Mouse (Mus musculus): Measurements from ENCODE around the gene Kctd12.

Kctd12 gene

DNA sequence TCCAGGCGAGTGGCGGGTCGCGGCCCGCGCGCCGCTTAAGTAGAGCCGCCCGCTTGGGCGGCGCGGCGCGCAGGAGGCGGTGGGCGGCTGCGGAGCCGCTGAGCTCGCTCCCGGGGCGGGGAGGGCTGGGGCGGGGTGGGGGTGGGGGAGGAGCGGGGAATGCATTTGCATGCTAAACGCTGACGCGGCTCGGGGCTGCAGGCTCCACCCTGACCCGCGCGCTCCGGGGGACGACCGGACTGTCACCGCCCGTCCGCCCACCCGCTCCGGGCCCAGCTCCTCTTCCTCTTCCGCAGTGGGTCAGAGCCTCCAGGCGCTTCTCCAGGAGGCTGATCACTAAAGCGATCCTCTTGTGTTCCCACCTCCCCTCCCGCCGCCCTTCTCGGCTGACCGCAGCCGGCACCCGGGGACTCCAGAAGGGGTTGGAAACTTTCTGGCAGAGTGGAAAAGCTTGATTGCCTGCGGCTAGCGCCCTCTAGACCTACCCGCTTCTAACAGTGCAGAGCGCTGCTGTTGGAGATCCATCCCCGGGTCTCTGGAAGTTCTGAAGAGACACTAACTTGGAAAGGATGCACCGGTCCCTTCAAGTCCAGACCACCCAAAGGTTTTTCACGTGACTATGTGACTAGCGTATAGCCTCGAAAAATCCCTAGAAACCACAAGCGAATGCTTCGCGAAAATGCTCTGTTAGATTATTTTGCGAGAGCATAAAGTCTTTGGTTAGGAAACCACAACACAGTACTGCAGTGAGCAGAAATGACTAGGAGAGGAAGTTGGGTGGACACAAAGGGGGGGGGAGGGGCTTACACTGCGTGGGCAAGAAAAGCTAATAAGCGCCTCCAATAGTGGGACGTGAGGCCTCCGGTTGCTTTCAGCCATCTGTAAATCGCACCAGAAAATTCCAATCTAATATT is at the start of gene Kctd12:
TSS of gene Kctd12 (minus strand) at position 11 of the 914 bp plus-strand sequence.
- peak; percentile 72 for DNase-seq

DNA sequence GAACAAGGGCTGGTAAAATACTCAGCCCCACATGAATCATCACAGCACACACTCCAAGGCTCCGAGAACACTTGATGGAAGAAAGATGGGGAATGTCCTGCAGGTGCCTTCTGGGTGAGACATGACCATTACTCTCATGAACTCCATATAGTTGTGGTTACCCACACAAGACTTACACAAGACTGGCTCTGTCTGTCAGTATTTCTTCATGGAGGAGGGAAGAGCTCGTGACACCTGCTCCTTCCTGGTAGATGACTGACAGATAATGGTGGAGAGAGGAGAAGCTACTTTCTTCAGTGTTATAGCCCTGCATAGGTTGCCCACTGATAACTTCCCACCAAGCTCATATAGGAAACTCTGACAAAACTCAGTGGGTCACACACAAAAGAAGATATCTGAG is 46.8 kb upstream of the Kctd12 start:
- DNase-seq: no peak

DNA sequence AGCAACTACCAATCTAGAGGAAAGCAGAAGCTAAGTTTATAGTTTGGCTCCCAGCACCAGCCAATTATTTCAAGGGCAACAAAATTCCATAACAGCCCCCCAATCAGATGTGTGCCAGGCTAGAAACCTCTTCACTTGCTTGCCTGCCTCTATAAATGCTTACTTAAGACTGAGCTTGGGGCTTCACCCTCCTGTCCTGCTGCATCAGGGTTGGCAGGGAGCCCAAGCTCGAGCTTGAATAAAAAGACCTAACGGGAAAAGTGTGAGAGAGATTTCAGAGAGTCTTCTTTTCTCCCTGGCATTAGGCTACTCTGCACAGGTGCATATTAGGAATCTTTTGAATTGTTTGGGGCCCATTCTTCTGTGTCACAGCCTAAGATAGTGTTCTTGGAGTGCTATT is 37.6 kb upstream of the Kctd12 start:
- DNase-seq: no peak

DNA sequence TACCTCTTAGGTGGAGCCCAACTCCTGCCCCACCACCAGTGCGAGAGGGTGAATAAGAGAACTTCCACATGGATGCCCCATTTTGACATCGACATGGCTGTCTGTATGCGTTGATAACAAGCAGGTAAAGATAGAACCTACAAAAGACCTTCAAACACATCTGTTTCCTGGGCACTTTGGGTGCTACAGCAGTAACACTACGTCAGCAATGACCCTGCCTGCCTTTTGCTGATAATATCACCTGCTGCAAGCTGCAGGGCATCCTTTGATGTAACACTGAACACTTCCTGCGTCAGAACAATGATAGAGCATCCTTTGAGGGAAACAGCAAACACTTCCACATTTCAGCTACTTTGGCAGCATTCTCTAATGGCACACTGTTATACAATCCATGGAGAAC is 34.6 kb upstream of the Kctd12 start:
- no peak for DNase-seq

DNA sequence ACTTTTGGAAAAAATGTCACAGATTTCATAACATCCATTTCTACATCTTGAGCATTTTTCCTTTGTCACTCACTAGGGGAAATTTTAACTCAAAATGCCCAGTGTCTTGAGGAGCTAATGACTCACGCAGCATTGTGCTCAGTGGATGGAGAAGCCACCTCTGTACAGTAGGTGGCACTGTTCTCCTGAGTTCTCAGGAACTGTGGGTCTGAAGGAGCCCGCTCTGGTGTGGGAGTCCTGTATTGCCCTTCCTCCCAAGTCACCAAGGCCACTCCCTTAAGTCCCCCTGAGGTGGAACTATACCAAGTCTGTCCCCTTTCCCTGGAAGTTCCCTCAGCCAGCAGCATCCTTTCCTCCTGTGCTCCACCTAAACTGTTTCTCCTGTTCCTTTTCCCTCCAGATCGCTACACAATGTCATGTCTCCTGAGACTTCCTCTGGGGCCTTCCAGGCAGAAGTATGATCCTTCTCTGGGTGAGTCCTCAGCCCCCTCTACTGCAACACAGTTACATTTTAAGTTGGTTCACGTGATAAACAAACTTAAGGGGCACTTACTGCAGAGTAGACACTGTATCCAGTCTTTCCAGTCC is 30.2 kb upstream of the Kctd12 start:
- DNase-seq: peak; percentile 38

DNA sequence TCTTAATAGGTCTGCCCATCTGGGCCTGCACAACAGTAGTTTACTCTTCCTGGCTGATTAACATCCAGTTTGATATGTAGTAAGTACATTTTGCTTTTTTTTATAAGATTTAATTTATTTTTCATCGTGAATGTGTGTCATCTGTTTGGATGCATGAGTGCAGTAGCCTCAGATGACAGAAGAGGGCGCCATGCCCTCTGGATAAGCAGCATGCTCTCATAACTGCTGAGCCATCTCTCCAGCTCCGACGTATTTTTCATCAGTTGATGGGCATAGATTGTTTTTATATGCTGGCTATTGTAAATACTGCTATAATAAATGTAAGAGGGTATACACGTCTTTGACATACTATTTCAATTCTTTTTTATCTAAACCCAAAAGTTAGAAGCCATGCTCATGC is 29.3 kb upstream of the Kctd12 start:
- DNase-seq: no peak

DNA sequence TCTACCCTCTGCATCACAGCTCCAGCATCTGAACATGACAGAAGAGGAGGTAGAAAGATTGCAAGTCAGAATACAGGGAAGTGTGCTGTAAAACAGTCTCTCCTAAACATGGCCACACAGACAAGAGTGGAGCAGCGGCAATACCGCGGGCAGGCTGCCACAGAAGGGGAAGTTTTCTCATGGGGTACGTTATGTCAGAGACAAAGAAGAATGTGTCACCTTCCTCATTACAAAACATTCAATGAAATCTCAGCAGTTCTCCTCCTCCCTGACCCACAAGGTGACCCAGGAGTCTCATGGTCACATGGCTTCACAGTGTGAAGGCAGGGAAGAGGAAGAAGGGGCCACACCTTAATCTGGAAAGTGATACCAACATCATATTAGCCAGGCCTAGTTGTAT is 25.3 kb upstream of the Kctd12 start:
- no peak for DNase-seq

DNA sequence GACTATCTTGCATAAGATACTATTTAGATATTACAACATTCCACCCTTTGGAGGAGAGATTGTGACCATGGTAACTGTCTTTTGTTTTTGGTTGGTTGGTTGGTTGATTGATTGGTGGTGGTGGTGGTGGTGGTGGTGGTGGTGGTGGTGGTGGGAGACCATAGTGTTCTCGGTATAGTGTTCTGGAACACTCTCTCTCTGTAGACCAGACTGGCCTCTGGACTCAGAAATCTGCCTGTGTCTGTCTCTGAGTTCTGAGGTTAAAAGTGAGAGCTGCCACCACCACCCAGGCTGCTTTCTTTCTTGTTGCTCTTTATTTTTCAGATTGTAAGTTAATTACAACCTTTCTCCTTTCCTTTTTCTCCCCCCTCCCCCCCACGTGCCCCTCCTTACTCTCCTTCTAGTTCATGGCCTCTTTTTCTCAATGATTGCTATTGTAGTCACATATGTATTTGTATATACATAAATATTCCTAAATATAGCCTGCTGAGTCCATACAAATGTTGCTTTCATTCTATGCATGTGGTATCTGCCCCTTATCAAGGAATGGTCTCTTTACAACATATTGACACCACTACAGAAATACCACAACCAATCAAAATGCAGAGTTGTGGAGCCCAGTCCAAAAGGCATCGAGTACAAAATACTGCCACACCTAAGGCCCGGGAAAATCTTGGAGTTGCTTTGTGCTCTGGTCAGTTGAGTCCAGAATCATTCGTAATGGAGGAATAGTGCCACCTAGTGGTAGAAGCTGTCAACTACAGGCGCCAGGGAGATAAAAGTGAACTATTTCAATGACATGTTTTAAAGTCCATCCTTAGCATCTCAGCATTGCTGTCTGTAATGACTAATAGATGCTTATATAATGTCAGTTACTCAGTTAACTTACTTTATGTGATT is 12.5 kb upstream of the Kctd12 start:
- DNase-seq: peak; percentile 79

DNA sequence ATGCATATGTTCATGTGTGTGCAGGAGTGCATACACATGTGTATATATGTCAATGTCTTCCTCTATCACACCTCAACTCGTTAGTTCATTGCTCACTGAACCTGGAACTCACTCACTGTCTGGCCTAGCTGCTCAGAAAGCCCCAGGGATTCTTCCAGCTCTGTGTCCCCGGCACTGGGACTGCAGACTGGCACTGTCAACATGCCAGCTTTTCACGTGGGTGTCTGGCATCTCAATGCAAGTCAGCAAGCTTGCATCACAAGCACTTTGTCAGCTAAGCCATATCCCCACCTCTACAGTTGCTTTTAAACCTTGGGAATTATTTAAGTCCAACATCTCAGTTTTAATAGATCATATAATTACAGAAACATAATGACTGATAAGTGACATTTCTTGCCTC is 8.3 kb upstream of the Kctd12 start:
- DNase-seq: no peak

DNA sequence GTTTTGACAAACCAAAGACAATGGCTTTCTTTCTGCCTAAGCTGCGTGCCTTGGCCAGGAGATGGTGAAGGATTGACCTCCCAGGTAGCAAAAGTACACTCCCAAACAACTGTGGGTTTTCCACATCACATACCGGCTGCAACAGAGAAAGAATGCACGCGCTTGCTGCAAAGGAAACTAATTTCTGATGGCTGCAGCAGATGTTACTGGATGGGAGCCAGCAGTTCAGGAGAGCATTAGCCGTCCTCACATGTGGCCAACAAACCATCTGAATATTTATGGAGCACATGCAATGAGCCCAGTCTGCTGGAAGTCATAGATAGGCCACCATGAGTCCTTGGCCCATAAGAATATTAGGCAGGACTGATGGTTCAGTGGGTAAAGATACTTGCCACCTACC is 7.4 kb upstream of the Kctd12 start:
- no peak for DNase-seq

DNA sequence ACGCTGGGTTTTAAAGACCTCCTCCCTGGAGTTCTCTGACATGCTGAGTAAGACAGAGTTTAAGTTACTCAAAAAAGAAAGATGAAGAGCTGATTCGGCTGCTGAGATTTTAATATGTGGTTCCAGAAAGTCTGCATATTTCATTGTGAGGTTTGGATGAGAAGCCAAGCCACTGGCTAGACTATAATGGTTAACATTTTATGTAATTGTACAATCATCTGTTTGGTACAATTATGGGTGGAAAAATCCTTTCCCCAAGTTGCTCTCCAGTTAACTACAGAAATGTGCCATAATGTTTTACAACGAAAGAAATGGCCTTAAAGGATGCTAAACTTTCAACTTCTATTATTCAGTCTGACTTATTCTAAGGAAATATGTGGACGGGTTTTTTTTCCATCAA is 6.8 kb upstream of the Kctd12 start:
- DNase-seq: no peak

DNA sequence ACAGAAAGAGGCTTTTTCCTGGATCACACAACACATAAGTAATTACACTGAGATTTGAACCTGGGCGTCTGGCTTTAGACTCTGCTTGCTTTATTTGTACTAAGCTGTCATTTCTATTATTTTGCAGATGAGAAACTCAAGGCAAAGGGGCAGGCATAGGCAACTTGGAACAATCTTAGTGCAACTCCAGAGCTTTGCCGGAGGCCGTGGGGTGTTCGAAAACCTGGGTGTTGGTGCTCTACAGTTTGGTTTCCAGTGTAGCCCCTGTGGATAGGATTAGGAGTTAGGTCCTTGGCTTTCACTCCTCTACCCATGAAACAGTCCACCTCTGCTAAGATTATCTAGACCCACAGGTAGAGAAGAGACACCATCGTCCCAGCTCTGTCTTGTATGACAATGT is 5.2 kb upstream of the Kctd12 start:
- no peak for DNase-seq

DNA sequence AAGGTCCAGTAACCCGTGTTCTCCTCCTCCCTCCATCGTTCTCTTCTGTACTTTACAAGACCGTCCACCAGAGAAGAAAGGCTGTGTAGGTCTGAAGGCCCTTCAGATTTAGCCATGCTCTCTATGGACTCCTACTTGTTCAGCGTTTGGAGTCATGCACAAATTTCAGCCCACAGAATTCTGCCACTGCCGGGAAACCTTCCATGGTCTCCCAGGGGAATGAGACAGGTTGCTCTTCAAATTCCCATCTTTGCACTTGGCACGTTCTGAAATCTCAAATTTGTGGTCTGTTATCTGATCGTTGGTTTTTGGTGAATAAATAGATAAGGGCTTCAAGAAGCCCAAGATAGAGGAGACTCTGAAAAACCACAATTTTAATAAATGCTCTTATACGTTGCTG is 1.2 kb upstream of the Kctd12 start:
- DNase-seq: no peak

DNA sequence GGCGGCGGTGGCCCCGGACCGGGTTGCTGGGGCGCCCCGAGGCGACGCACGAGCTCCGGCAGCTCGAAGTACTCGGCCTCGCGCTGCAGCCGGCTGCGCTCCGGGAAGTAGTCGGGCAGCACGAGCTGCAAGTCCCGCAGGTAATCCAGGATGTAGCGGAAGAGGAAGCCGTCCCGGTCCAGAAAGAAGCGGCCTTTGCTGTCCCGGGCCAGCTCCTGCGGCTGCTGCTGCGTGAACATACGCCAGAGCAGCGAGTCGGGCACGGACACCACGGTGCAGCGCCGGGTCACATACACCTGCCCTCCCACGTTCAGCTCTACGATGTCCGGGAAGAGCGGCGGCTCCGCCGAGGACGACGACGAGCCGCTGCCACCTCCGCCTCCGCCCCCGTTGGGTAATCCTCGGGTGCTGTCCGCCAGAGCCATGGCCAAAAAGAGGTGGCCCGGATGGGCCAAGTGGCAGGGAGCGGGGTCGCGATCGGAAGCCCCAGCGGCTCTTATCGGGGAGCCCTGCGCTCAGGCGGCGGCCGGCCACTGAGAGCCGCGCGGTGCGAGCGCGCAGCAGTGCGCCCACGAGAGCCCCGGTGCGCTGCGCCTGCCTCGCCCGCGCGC is 316 bp downstream of the Kctd12 start:
- peak; percentile 56 for DNase-seq

DNA sequence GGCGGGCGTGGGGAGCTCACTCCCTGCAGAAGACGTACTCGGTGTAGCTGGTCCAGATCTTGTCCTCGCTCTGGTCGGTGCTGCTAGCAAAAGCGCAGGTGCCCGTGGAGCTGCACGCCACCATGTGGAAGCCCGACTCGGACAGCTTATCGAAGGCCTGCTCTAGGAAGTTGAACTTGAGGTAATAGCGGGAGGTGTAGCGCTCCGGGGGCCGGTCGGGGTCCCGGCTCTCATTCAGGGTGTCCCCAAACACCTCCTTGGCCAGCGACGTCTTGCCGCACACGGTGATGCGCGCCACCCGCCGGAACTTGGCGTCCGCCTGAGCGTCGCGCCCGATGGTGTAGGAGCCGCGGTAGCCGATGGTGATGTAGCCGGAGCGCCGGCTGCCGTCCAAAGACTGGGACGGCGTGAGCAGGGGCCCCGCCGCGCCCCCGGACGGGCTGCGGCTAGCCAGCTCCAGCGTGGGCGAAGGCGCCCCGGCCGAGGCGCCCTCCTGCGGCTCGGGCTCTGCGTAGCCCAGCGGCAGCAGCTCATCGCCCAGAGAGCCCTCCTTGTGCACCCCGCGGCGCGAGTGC is 909 bp downstream of the Kctd12 start:
- DNase-seq: peak; percentile 70

DNA sequence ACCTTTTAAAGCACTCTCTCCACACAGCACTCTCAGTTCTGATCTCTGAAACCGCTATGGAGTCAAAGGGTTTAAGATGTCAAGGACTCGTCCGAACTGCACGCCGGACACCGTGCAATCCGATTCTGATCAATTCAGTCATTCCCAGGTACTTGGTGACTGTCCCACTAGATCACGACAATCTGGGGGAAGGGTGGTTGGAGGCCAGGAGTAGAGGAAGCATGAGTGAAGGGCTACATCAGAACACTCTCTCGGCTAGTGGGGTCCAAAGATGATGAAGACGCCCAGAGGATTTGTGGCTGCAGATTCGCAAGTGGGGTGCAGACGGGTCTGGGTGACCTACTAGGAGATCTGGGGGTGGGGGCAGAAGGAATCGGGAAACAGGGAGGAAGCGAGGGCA is 1.5 kb downstream of the Kctd12 start:
- DNase-seq: no peak

DNA sequence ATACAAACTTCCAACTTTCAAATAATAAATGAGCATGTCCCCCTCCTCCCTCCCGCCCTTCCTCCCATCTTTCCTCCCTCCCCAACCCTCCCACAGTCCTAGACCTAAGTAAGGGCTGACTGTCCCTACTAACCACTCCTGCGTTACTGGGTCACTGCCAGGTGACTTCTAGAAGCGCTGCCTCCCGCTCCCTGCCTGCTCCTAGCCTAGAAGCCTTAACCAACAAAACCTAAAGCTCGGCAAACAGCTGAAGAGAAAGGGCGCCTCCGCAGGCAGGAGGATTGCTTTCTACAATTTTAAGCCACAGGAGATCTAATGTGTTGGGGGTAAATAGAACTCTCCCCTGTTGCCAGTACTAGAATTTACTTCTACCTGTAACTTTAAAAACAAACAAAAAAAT is 2.0 kb downstream of the Kctd12 start:
- peak; percentile 35 for DNase-seq

DNA sequence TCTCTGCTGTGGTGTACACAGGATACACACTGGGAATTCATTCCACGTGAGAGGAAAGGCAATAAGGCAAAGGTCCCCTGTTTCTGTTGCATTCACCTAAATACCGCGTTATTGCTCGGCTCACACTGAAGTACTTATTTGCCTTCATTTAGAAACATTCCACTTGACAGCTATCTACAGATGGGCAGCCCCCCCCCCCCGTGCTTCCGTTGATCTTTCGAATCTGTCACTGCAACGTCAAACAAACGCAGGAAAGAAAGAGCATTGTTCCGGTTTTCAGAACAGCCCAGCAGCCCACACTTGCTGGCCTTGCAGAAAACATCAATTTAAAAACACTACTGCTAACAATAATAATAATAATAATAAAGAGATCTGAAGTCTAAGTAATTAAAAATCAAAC is 2.6 kb downstream of the Kctd12 start:
- DNase-seq: no peak

DNA sequence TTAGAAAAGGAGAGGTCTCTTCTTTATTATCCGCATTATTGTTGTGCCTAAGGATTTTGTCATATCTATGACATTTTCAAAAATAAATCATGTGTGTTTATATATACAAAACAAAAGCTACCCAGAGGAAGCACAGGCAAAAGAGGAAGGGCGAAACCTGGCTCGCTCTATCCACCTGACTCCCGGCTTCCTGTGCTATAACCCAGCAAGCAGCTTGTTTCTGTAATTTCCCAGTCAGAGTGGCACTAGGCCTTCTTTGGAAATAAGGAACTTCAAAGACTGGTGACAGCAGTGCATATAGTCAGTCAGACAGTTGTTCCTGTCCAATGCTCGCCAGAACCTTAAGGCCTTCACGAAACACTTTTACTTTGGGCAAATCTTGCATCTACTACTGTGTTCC is 6.6 kb downstream of the Kctd12 start:
- no peak for DNase-seq

DNA sequence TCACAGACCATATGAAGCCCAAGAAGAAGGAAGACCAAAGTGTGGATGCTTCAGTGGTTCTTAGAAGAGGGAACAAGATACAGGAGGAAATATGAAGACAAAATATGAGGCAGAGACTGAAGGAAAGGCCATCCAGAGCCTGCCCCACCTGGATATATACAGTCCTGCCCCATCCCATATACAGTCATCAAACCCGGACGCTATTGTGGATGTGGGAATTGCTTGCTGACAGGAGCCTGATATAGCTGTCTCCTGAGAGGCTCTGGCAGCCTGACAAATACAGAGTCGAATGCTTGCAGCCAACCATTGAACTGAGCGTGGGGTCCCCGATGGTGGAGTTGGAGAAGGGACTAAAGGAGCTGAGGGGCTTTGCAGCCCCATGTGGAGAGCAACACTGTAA is 13.6 kb downstream of the Kctd12 start:
- DNase-seq: no peak

DNA sequence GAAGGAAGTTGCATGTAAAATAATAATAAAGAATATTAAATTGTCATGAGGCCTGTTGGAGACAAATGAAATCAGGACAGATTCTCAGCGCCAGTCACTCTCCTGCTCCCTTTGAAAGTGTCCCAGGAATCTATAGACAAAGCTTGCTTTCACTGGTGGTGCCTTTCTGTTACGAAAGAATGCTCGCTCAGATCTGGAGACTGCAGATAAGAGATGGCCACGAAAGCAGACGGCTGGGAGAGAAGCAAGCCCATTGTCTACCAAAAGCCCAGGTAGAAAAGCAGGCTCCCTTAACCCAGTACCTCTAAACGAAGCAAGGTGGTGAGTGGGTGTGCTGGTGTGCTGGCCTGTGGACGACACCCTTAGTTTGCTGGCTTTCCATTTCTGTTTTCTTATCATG is 16.2 kb downstream of the Kctd12 start:
- DNase-seq: no peak

DNA sequence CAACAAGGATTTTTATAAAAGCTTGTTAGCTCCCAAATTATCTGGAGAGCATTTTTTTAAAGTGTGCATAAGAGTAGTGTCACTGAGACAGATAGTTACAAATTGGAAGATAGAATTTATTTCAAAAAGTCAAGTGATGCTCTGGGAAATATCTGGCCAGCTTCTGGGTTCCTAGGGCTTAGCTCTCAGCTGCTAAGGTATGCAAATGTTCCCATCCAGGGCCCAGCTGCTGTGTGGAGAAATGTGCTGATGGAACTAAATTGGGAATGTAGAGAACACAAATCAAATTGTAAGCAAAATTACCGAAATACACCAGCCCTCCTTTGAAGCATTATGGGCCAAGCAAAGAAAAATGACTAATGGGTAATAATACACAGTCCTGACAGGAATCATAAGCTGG is 16.6 kb downstream of the Kctd12 start:
- DNase-seq: no peak

DNA sequence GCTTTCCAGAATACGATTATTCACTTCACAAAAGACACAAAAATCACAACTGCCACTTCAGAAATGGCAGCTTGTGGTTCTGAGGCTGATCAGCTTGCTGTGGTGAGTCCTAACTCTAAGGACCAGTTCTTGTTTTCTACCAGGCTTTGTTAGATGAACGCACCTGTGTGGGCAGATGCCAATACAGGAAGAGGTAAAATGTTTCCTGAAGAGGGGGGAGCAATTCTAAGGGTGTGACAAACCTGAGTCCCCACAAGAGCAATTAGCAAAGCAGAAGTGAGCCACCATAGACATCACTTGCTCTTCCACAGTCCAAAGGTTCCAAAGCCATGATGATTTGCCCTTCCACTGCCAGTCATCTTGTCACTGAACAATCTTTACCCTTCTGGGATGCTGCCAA is 20.4 kb downstream of the Kctd12 start:
- no peak for DNase-seq
